Mouse (Mus musculus) midbrain, embryonic 15.5 days (tissue): Measurements from ENCODE around the gene Slc23a4. TPM values are rescaled to one million over a fixed set of nuclear protein-coding genes. Genes with fewer than 3 reads are reported as not detected.

ENCODE experiments used
- ATAC-seq: fragments of 200-750 bp; cut with Nextera tagmentation; replicated peaks from 2 replicates; pipeline ENCODE4 v1.8.0; 2017; ENCODE audit warnings: moderate TSS enrichment
- H3K27ac ChIP-seq: fragments of 300-500 bp; sonication (generic); 2 replicates; pipeline ENCODE4 v1.5.1; 2015; ENCODE audit warnings: mild to moderate bottlenecking, inconsistent platforms
- H3K27me3 ChIP-seq: fragments of 300-500 bp; sonication (generic); replicated peaks from 2 replicates; pipeline ENCODE4 v1.6.1; 2015; ENCODE audit warnings: inconsistent platforms
- H3K36me3 ChIP-seq: fragments of 300-500 bp; sonication (generic); replicated peaks from 2 replicates; pipeline ENCODE4 v1.6.1; 2015; ENCODE audit warnings: inconsistent platforms
- H3K4me1 ChIP-seq: fragments of 300-500 bp; sonication (generic); 2 replicates; pipeline ENCODE4 v1.6.1; 2015; ENCODE audit warnings: inconsistent platforms
- H3K4me2 ChIP-seq: fragments of 300-500 bp; sonication (generic); 2 replicates; pipeline ENCODE4 v1.6.1; 2015; ENCODE audit warnings: inconsistent platforms, mild to moderate bottlenecking, moderate library complexity
- H3K4me3 ChIP-seq: fragments of 300-500 bp; sonication (generic); 2 replicates; pipeline ENCODE4 v1.5.1; 2015; ENCODE audit warnings: mild to moderate bottlenecking, inconsistent platforms
- H3K9ac ChIP-seq: fragments of 300-500 bp; sonication (generic); 2 replicates; pipeline ENCODE4 v1.6.1; 2015; ENCODE audit warnings: mild to moderate bottlenecking, inconsistent platforms
- H3K9me3 ChIP-seq: fragments of 300-500 bp; sonication (generic); 2 replicates; pipeline ENCODE4 v1.6.1; 2016; ENCODE audit warnings: inconsistent platforms
- WGBS: fragments of 180-500 bp; shearing (Covaris S2); methylation state at CpG from one replicate; pipeline ENCODE4 v1.1.7; 2015; ENCODE audit warnings: mixed read lengths; 5-methylcytosine and 5-hydroxymethylcytosine counted together
- polyA plus RNA-seq: library from polyadenylated mRNA; unstranded; fragments of >200 nt; fragmentation: Nextera tagmentation; extraction: Ambion mirVana; gene quantifications from 2 replicates; pipeline ENCODE4 v1.2.1, GENCODE M21; 2015

Slc23a4 gene
- polyA plus RNA-seq, 1 experiment from 2014 or later: 1.2 TPM

DNA sequence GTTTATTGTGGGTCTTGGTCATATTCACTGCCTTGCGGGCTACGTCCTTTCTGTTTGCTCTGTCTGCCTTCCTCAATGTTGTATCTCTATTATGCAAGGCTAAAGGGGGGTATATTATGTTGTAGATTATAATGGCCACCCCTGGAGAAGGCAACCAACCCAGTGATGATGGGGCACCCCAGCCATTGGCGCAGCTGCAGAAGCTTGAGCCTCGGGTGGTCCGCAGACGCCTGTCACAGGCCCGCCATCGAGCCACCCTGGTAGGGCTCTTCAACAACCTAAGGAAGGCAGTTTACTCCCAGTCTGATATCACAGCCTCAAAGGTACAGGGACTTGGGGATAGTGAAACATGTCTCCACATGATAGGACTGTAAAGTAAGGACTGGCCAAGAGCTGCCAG lies 60.6 kb downstream of the Slc23a4 start:
- WGBS: 94% methylated on average over 8 of the region's 8 CpGs
- H3K27ac ChIP-seq: no peak overlapping the region
- no peak for ATAC-seq
- no peaks in the 10 kb centered on the region for H3K27me3 ChIP-seq
- H3K9ac ChIP-seq: no peak overlapping the region
- H3K9me3 ChIP-seq: no peaks in the 10 kb centered on the region
- H3K4me3 ChIP-seq: no peak overlapping the region
- no peaks in the 10 kb centered on the region for H3K36me3 ChIP-seq
- no peak overlapping the region for H3K4me2 ChIP-seq
- H3K4me1 ChIP-seq: no peaks in the 10 kb centered on the region

DNA sequence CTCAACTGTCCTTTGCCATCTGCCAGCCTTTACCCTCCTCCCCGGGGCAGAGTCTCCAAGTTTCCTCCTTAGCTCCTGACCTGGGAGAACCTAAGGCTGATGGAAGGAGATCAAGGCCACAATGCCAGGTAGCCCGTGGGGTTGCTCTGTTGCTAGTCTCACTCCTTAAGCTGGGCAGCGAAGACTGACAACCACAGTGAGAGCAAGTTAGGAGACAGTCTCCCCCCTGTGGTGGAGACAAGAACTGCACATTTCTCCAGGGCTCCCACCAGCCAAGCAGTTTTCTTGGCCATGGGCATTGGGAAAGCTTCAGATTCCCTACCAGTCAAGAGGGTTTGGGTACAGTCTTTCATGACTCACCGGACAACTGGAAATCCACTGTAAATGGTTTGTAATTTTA lies 61.0 kb downstream of the Slc23a4 start:
- WGBS: 43% methylated on average over 4 of the region's 4 CpGs
- no peak for ATAC-seq
- Histone ChIP-seq H3K9me3 (no peaks in the 10 kb centered on the region), H3K27me3 (no peaks in the 10 kb centered on the region), H3K4me2 (no peak overlapping the region), H3K36me3 (no peaks in the 10 kb centered on the region), H3K27ac (no peak overlapping the region), H3K4me1 (no peaks in the 10 kb centered on the region), H3K9ac (no peak overlapping the region), H3K4me3 (no peak overlapping the region)

DNA sequence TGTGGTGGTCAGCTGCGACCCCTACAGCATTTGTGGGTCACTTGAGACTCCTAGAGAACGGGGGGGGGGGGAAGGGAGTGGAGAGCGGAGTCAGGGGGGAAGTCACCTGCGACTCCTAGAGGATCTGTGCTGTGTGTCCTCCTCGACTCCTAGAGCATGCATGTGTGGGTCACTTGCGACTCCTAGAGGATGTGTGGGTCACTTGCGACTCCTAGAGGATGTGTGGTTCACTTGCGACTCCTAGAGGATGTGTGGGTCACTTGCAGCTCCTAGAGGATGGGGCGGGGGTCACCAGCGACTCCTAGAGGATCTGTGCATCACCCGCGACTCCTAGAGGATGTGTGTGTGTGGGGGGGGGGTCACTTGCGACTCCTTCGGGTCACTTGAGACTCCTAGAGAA lies 66.3 kb downstream of the Slc23a4 start:
- Histone ChIP-seq H3K4me1 (no peaks in the 10 kb centered on the region), H3K4me2 (no peak overlapping the region), H3K27me3 (no peaks in the 10 kb centered on the region), H3K9ac (no peak overlapping the region), H3K4me3 (no peak overlapping the region), H3K9me3 (no peaks in the 10 kb centered on the region), H3K36me3 (no peaks in the 10 kb centered on the region), H3K27ac (no peak overlapping the region)
- 55% methylated on average over 14 of the region's 14 CpGs for WGBS
- no peak for ATAC-seq

DNA sequence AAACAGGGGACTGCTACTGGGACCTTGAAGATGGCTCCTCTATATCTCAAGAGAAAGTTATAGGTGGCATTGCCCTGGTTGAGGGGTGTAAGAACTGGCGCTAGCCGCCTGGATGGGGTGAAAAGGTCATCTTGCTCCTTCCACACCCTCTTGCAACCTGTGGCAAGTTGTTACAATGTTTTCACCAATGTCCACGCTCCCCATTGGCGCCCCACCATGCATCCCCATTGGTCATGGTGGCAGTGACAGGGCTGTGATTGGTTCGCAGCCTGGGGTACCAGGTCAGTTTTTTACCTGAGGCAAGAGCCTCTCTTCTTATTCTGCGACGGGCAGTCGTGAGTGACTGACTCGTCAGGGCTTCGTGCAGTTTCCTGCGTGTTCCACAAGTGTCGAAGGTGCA lies 67.6 kb downstream of the Slc23a4 start:
- Histone ChIP-seq H3K4me2 (no peak overlapping the region), H3K27me3 (no peaks in the 10 kb centered on the region), H3K4me3 (no peak overlapping the region), H3K4me1 (no peaks in the 10 kb centered on the region), H3K36me3 (no peaks in the 10 kb centered on the region), H3K27ac (no peak overlapping the region), H3K9ac (no peak overlapping the region), H3K9me3 (no peaks in the 10 kb centered on the region)
- 94% methylated on average over 12 of the region's 12 CpGs for WGBS
- ATAC-seq: no peak

DNA sequence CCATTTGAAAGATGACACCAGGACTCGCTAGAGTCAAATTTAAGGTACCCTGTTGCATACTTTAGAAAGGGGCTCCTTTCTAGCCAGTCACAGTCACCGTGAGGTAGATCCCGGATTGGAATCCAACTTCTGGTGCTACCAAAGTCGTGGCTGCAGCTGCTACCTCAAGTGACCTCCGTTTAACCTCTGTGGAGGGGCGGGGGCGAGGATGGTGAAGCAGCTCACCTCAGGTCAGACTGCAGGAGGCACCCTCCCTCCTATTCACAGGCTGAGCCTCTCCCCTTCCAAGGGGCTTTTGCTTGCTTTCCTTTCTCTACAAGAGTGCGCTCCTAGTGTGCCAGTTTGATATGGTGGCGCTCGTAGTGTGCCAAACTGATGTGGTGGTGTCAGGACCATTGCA lies 68.2 kb downstream of the Slc23a4 start, which contains the start of gene Stra8:
Gene Stra8 (plus strand): TSS at position 208 of the 400 bp plus-strand sequence.
- H3K9ac ChIP-seq: no peak within 1 kb of the TSS
- no peaks in the 10 kb centered on the region for H3K9me3 ChIP-seq
- no peaks in the 10 kb centered on the region for H3K4me1 ChIP-seq
- no peak within 1 kb of the TSS for H3K4me2 ChIP-seq
- H3K27ac ChIP-seq: no peak within 1 kb of the TSS
- no peaks in the 10 kb centered on the region for H3K36me3 ChIP-seq
- no peaks in the 10 kb centered on the region for H3K27me3 ChIP-seq
- no peak within 1 kb of the TSS for H3K4me3 ChIP-seq
- WGBS: 59% methylated on average over 10 of the region's 10 CpGs
- no peak for ATAC-seq

GRCm38 (mm10) chr6:34919146-34919545 lies 69.1 kb downstream of the Slc23a4 start:
- Histone ChIP-seq H3K27me3 (no peaks in the 10 kb centered on the region), H3K4me1 (no peaks in the 10 kb centered on the region), H3K9me3 (no peaks in the 10 kb centered on the region), H3K4me3 (no peak overlapping the region), H3K4me2 (no peak overlapping the region), H3K9ac (no peak overlapping the region), H3K36me3 (no peaks in the 10 kb centered on the region), H3K27ac (no peak overlapping the region)
- no peak for ATAC-seq
- WGBS: 88% methylated on average over 7 of the region's 7 CpGs

GRCm38 (mm10) chr6:34914462-34914861 lies 73.7 kb downstream of the Slc23a4 start:
- ATAC-seq: no peak
- WGBS: 87% methylated on average over 3 of the region's 3 CpGs

DNA sequence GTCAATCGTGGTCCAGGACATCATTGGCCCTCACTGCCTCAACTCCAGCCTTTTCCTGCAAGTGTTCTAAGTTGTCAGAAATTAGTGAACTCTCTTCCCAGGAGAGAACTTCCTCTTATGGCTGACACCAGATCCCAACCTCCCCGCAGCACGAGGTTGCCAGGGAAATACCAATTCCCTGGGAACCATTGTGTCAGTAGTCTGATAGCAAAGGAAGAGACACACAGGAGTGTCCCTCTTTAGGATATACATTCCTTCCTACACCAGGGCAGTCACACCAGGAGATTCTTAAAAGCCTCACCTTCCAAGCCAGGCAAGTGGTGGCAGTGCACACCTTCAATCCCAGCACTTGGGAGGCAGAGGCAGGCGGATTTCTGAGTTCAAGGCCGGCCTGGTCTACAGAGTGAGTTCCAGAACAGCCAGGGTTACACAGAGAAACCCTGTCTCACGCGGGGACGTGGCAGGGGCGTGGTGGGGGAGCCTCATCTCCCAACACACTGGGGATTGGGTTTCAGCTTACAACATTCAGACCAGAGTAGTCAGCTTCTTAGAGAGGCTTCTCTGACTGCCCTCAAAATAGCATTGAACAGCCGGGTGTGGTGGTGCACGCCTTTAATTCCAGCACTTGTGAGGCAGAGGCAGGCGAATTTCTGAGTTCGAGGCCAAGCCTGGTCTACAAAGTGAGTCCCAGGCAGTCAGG lies 74.7 kb downstream of the Slc23a4 start:
- Histone ChIP-seq H3K9me3 (no peaks in the 10 kb centered on the region), H3K36me3 (no peaks in the 10 kb centered on the region), H3K27ac (no peak overlapping the region), H3K4me3 (no peak overlapping the region), H3K4me1 (peaks cover 14% of the 10 kb centered on the region), H3K4me2 (no peak overlapping the region), H3K9ac (no peak overlapping the region), H3K27me3 (no peaks in the 10 kb centered on the region)
- ATAC-seq: no peak
- WGBS: 89% methylated on average over 13 of the region's 13 CpGs

More at GRCm38 (mm10) chr6:34914462-34914861, 73.7 kb downstream of the Slc23a4 start:
- H3K4me1 ChIP-seq: peaks cover 7% of the 10 kb centered on the region
- no peaks in the 10 kb centered on the region for H3K27me3 ChIP-seq
- no peaks in the 10 kb centered on the region for H3K9me3 ChIP-seq
- H3K27ac ChIP-seq: no peak overlapping the region
- H3K4me3 ChIP-seq: no peak overlapping the region
- H3K9ac ChIP-seq: no peak overlapping the region
- H3K4me2 ChIP-seq: no peak overlapping the region
- H3K36me3 ChIP-seq: no peaks in the 10 kb centered on the region

DNA sequence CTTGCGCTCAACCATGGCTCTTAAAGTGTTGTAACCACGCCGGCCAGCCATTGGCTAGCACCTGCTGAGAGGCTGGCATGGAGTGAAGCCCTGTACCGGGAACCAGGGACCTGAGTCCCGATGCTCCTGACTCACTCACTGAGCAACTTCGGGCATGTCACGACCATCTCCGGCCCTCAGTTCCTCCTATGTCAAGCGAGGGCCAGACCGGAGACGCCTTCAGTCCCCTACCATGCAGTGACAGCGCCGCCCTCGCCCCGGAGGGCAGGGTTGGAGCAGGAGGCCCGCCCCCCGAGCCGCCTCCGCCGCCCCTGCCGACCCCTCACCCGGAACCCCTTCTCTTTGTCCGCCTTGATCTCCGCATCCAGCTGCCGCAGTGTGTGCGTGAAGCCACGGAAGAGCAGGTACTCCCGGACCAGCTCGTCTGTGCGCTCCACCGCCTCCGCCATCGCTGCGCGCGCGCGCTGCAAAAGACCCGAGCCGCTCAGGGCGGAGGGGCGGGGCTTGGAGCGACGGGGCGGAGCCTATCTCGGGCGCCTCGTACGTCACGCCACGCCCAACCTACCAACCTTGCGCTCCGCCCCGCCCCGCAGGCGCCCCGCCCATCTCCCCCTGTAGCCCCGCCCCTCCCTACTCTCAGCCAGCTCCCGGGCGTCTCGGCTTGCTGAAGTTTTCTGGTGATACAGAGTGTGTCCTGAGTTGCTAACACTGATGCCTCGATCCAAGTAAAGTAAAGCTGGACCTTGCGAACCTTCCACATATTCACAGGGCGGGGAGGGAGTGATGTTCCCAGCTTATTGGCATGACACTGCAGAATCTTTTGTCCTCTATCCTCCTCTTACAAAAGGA lies 77.6 kb downstream of the Slc23a4 start, which contains the start of gene Wdr91:
Gene Wdr91 (minus strand): TSS at position 506 of the 849 bp plus-strand sequence.
- peak within 1 kb of the TSS; percentile 61 for H3K4me2 ChIP-seq
- H3K27me3 ChIP-seq: no peaks in the 10 kb centered on the region
- under 1% methylated on average over 64 of the region's 64 CpGs for WGBS
- H3K36me3 ChIP-seq: peaks cover 11% of the 10 kb centered on the region; the same call in 1 of the 2 replicates
- peak within 1 kb of the TSS; percentile 85 for H3K4me3 ChIP-seq
- peaks cover 14% of the 10 kb centered on the region for H3K4me1 ChIP-seq
- peak within 1 kb of the TSS; percentile 91 for H3K27ac ChIP-seq
- peak; percentile 96 for ATAC-seq
- H3K9me3 ChIP-seq: no peaks in the 10 kb centered on the region
- H3K9ac ChIP-seq: peak within 1 kb of the TSS; percentile 71

GRCm38 (mm10) chr6:34909631-34910345 lies 78.4 kb downstream of the Slc23a4 start:
- ATAC-seq: no peak
- Histone ChIP-seq H3K36me3 (peaks cover 15% of the 10 kb centered on the region; the same call in 1 of the 2 replicates), H3K27me3 (no peaks in the 10 kb centered on the region), H3K9me3 (no peaks in the 10 kb centered on the region), H3K4me1 (peaks cover 14% of the 10 kb centered on the region), H3K4me2 (peak overlapping the region; percentile 61), H3K9ac (peak overlapping the region; percentile 71), H3K27ac (peak overlapping the region; percentile 91), H3K4me3 (peak overlapping the region; percentile 85)
- WGBS: 45% methylated on average over 8 of the region's 8 CpGs

DNA sequence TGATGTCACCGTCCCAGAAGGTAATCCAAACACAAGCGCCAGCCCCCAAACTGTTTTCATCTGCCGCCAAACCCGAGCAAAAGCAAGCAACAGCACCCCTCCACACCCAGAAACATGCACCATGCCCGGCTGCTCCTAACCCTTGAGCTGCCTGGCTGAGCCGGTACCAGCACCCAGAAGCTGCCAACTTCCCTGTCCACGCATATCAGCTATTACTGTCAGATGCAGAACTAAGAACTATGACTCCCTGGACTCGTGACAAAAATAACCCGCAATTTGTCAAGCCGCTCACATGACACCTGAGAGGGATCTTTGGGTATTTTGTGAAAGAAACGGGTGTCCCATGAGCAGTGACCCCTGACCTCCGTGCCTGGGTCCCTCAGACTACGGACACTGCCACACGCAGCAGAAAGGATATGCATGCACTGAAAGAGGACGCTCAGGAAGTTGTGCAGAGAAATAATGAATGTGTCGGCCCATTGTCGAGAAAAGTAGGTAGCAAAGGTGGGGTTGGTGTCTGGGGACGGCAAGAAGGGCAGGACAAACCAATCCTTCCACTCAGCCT lies 80.4 kb downstream of the Slc23a4 start:
- Histone ChIP-seq H3K9ac (no peak overlapping the region), H3K9me3 (no peaks in the 10 kb centered on the region), H3K27me3 (no peaks in the 10 kb centered on the region), H3K4me2 (no peak overlapping the region), H3K27ac (no peak overlapping the region), H3K36me3 (peaks cover 15% of the 10 kb centered on the region; the same call in 1 of the 2 replicates), H3K4me3 (no peak overlapping the region), H3K4me1 (peaks cover 14% of the 10 kb centered on the region)
- no peak for ATAC-seq
- 90% methylated on average over 18 of the region's 18 CpGs for WGBS
